Mouse (Mus musculus): ENCODE measurements at regions not wholly inside any gene's neighbourhood (a gene's known extent, or its start where the extent isn't known, plus 50 kb on each side); places are given as distances from the start of the nearest gene placed in this dataset.
A peak's percentile ranks its signal among the peaks of the same experiment; 100 is the strongest.

GRCm38 (mm10) chr14:17234898-17235297 is 415.9 kb upstream of the Rarb start:
- Histone ChIP-seq H3K4me3 (no peak overlapping the region), H3K27ac (no peak overlapping the region)
- TF ChIP-seq CTCF (IDR thresholded peaks at IDR 0.05) = no peak
- intact Hi-C loops (cut with DNase I) = no loop called here
- no peak for DNase-seq (ENCODE audit: extremely low spot score in 1 of 2, low spot score in 2 of 2)

GRCm38 (mm10) chr14:17211502-17211901 is 392.5 kb upstream of the Rarb start:
- Histone ChIP-seq H3K27ac (no peak overlapping the region), H3K4me3 (no peak overlapping the region)
- no peak for TF ChIP-seq CTCF (IDR thresholded peaks at IDR 0.05)
- intact Hi-C loops (cut with DNase I) = no loop called here
- DNase-seq (ENCODE audit: extremely low spot score in 1 of 2, low spot score in 2 of 2) = no peak

- TF ChIP-seq CTCF (IDR thresholded peaks at IDR 0.05) = no peak
- Histone ChIP-seq H3K27ac (no peak overlapping the region), H3K4me3 (no peak overlapping the region)
- intact Hi-C loops (cut with DNase I) = no loop called here
- no peak for DNase-seq (ENCODE audit: extremely low spot score in 1 of 2, low spot score in 2 of 2)
Observed at GRCm38 (mm10) chr14:17205691-17206090, 386.7 kb upstream of the Rarb start.

GRCm38 (mm10) chr14:17203251-17204015 is 384.5 kb upstream of the Rarb start:
- no peak for DNase-seq (ENCODE audit: extremely low spot score in 1 of 2, low spot score in 2 of 2)
- intact Hi-C loops (cut with DNase I) = no loop called here
- no peak for TF ChIP-seq CTCF (IDR thresholded peaks at IDR 0.05)
- Histone ChIP-seq H3K27ac (no peak overlapping the region), H3K4me3 (no peak overlapping the region)

GRCm38 (mm10) chr14:17192953-17193352 is 374.0 kb upstream of the Rarb start:
- Histone ChIP-seq H3K4me3 (no peak overlapping the region), H3K27ac (no peak overlapping the region)
- TF ChIP-seq CTCF (IDR thresholded peaks at IDR 0.05) = no peak
- DNase-seq (ENCODE audit: extremely low spot score in 1 of 2, low spot score in 2 of 2) = no peak
- intact Hi-C loops (cut with DNase I) = no loop called here

- H3K4me3 ChIP-seq = no peak overlapping the region
- no peak for DNase-seq (ENCODE audit: extremely low spot score in 1 of 2, low spot score in 2 of 2)
- TF ChIP-seq CTCF (IDR thresholded peaks at IDR 0.05) = no peak
- intact Hi-C loops (cut with DNase I) = no loop called here
- H3K27ac ChIP-seq = no peak overlapping the region
Observed at GRCm38 (mm10) chr14:17173218-17173617, 354.3 kb upstream of the Rarb start.

GRCm38 (mm10) chr14:17172330-17173110 is 353.6 kb upstream of the Rarb start:
- intact Hi-C loops (cut with DNase I) = no loop called here
- peak; percentile 26 to 49 for DNase-seq (ENCODE audit: extremely low spot score in 1 of 2, low spot score in 2 of 2)
- Histone ChIP-seq H3K4me3 (peak overlapping the region; percentile 31), H3K27ac (no peak overlapping the region)
- TF ChIP-seq CTCF (IDR thresholded peaks at IDR 0.05) = no peak

- Histone ChIP-seq H3K4me3 (no peak overlapping the region), H3K27ac (no peak overlapping the region)
- DNase-seq (ENCODE audit: extremely low spot score in 1 of 2, low spot score in 2 of 2) = no peak
- intact Hi-C loops (cut with DNase I) = no loop called here
- TF ChIP-seq CTCF (IDR thresholded peaks at IDR 0.05) = no peak
Observed at GRCm38 (mm10) chr14:17171896-17172295, 352.9 kb upstream of the Rarb start.

- no peak overlapping the region for H3K4me3 ChIP-seq
- intact Hi-C loops (cut with DNase I) = no loop called here
- no peak for TF ChIP-seq CTCF (IDR thresholded peaks at IDR 0.05)
- no peak for DNase-seq (ENCODE audit: extremely low spot score in 1 of 2, low spot score in 2 of 2)
- no peak overlapping the region for H3K27ac ChIP-seq
Observed at GRCm38 (mm10) chr14:17158324-17158723, 339.4 kb upstream of the Rarb start.

GRCm38 (mm10) chr14:17156402-17156954 is 337.5 kb upstream of the Rarb start:
- DNase-seq (ENCODE audit: extremely low spot score in 1 of 2, low spot score in 2 of 2) = no peak
- TF ChIP-seq CTCF (IDR thresholded peaks at IDR 0.05) = no peak
- intact Hi-C loops (cut with DNase I) = no loop called here
- Histone ChIP-seq H3K4me3 (no peak overlapping the region), H3K27ac (no peak overlapping the region)

- no peak overlapping the region for H3K4me3 ChIP-seq
- H3K27ac ChIP-seq = no peak overlapping the region
- DNase-seq (ENCODE audit: extremely low spot score in 1 of 2, low spot score in 2 of 2) = no peak
- TF ChIP-seq CTCF (IDR thresholded peaks at IDR 0.05) = no peak
- intact Hi-C loops (cut with DNase I) = no loop called here
Observed at GRCm38 (mm10) chr14:17120679-17121078, 301.7 kb upstream of the Rarb start.

GRCm38 (mm10) chr14:17106668-17107067 is 287.7 kb upstream of the Rarb start:
- intact Hi-C loops (cut with DNase I) = no loop called here
- Histone ChIP-seq H3K27ac (no peak overlapping the region), H3K4me3 (no peak overlapping the region)
- DNase-seq (ENCODE audit: extremely low spot score in 1 of 2, low spot score in 2 of 2) = no peak
- TF ChIP-seq CTCF (IDR thresholded peaks at IDR 0.05) = no peak

Data from left cerebral cortex, adult 2 months (tissue).